Mouse (Mus musculus): ENCODE results near the gene Angptl7. TPM values are rescaled to one million over a fixed set of nuclear protein-coding genes. Genes with fewer than 3 reads are reported as not detected.

The Angptl7 gene
- polyA plus RNA-seq, 1 experiment from 2014 or later: 15.0 TPM

GRCm38 (mm10) chr4:148508084-148508849 lies 8.0 kb upstream of the Angptl7 start:
- Histone ChIP-seq H3K27me3 (ENCODE audit: control insufficient read depth, insufficient read depth, low read length) (no peaks in the 10 kb centered on the region), H3K4me2 (ENCODE audit: low read depth, low read length) (no peak overlapping the region), H3K27ac (ENCODE audit: low read length) (no peak overlapping the region), H3K4me3 (ENCODE audit: low read length) (no peak overlapping the region), H3K9ac (ENCODE audit: low read length) (no peak overlapping the region), H3K36me3 (ENCODE audit: control insufficient read depth, insufficient read depth) (peaks cover 23% of the 10 kb centered on the region), H3K9me3 (replicated peaks; ENCODE audit: control insufficient read depth, low read length) (peaks cover 5% of the 10 kb centered on the region; the same call in 1 of the 2 replicates), H3K4me1 (ENCODE audit: control insufficient read depth, insufficient read depth, low read length) (peaks cover 7% of the 10 kb centered on the region; the same call in 1 of the 2 replicates)
- WGBS: 94% methylated on average over 14 of the region's 14 CpGs
- ATAC-seq (replicated peaks; ENCODE audit: extremely low read depth, insufficient read depth, low FRiP score): no peak

GRCm38 (mm10) chr4:148507585-148507984 lies 7.3 kb upstream of the Angptl7 start:
- Histone ChIP-seq H3K27ac (ENCODE audit: low read length) (no peak overlapping the region), H3K36me3 (ENCODE audit: control insufficient read depth, insufficient read depth) (peaks cover 21% of the 10 kb centered on the region), H3K4me2 (ENCODE audit: low read depth, low read length) (no peak overlapping the region), H3K4me1 (ENCODE audit: control insufficient read depth, insufficient read depth, low read length) (peaks cover 7% of the 10 kb centered on the region; the same call in 1 of the 2 replicates), H3K9me3 (replicated peaks; ENCODE audit: control insufficient read depth, low read length) (peaks cover 5% of the 10 kb centered on the region; the same call in 1 of the 2 replicates), H3K4me3 (ENCODE audit: low read length) (no peak overlapping the region), H3K27me3 (ENCODE audit: control insufficient read depth, insufficient read depth, low read length) (no peaks in the 10 kb centered on the region), H3K9ac (ENCODE audit: low read length) (no peak overlapping the region)
- ATAC-seq (replicated peaks; ENCODE audit: extremely low read depth, insufficient read depth, low FRiP score): no peak
- WGBS: 80% methylated on average over 5 of the region's 5 CpGs

- Histone ChIP-seq H3K4me1 (ENCODE audit: control insufficient read depth, insufficient read depth, low read length) (peaks cover 7% of the 10 kb centered on the region; the same call in 1 of the 2 replicates), H3K36me3 (ENCODE audit: control insufficient read depth, insufficient read depth) (peaks cover 18% of the 10 kb centered on the region), H3K4me2 (ENCODE audit: low read depth, low read length) (no peak overlapping the region), H3K4me3 (ENCODE audit: low read length) (no peak overlapping the region), H3K9me3 (replicated peaks; ENCODE audit: control insufficient read depth, low read length) (peaks cover 5% of the 10 kb centered on the region; the same call in 1 of the 2 replicates), H3K9ac (ENCODE audit: low read length) (no peak overlapping the region), H3K27me3 (ENCODE audit: control insufficient read depth, insufficient read depth, low read length) (no peaks in the 10 kb centered on the region), H3K27ac (ENCODE audit: low read length) (no peak overlapping the region)
- WGBS: 45% methylated on average over 8 of the region's 8 CpGs
- ATAC-seq (replicated peaks; ENCODE audit: extremely low read depth, insufficient read depth, low FRiP score): peak; percentile 54
Observed at GRCm38 (mm10) chr4:148504497-148504959, 4.3 kb upstream of the Angptl7 start.

GRCm38 (mm10) chr4:148495874-148496689 lies 4.2 kb downstream of the Angptl7 start:
- Histone ChIP-seq H3K4me2 (ENCODE audit: low read depth, low read length) (no peak overlapping the region), H3K27ac (ENCODE audit: low read length) (no peak overlapping the region), H3K9ac (ENCODE audit: low read length) (no peak overlapping the region), H3K27me3 (ENCODE audit: control insufficient read depth, insufficient read depth, low read length) (no peaks in the 10 kb centered on the region), H3K4me3 (ENCODE audit: low read length) (no peak overlapping the region), H3K4me1 (ENCODE audit: control insufficient read depth, insufficient read depth, low read length) (peaks cover 7% of the 10 kb centered on the region; the same call in 1 of the 2 replicates), H3K36me3 (ENCODE audit: control insufficient read depth, insufficient read depth) (peaks cover 23% of the 10 kb centered on the region), H3K9me3 (replicated peaks; ENCODE audit: control insufficient read depth, low read length) (no peaks in the 10 kb centered on the region)
- ATAC-seq (replicated peaks; ENCODE audit: extremely low read depth, insufficient read depth, low FRiP score): no peak
- WGBS: 84% methylated on average over 25 of the region's 25 CpGs

- Histone ChIP-seq H3K4me1 (ENCODE audit: control insufficient read depth, insufficient read depth, low read length) (peaks cover 7% of the 10 kb centered on the region; the same call in 1 of the 2 replicates), H3K4me3 (ENCODE audit: low read length) (no peak overlapping the region), H3K36me3 (ENCODE audit: control insufficient read depth, insufficient read depth) (peaks cover 24% of the 10 kb centered on the region), H3K4me2 (ENCODE audit: low read depth, low read length) (no peak overlapping the region), H3K9me3 (replicated peaks; ENCODE audit: control insufficient read depth, low read length) (no peaks in the 10 kb centered on the region), H3K27me3 (ENCODE audit: control insufficient read depth, insufficient read depth, low read length) (no peaks in the 10 kb centered on the region), H3K9ac (ENCODE audit: low read length) (no peak overlapping the region), H3K27ac (ENCODE audit: low read length) (no peak overlapping the region)
- no peak for ATAC-seq (replicated peaks; ENCODE audit: extremely low read depth, insufficient read depth, low FRiP score)
- 94% methylated on average over 6 of the region's 6 CpGs for WGBS
Observed at GRCm38 (mm10) chr4:148495160-148495559, 5.1 kb downstream of the Angptl7 start.

GRCm38 (mm10) chr4:148491448-148491847 lies 8.8 kb downstream of the Angptl7 start:
- no peak overlapping the region for H3K27ac ChIP-seq (ENCODE audit: low read length)
- 84% methylated on average over 7 of the region's 7 CpGs for WGBS
- no peak for ATAC-seq (replicated peaks; ENCODE audit: extremely low read depth, insufficient read depth, low FRiP score)
- H3K4me1 ChIP-seq (ENCODE audit: control insufficient read depth, insufficient read depth, low read length): peaks cover 7% of the 10 kb centered on the region; the same call in 1 of the 2 replicates
- no peak overlapping the region for H3K9ac ChIP-seq (ENCODE audit: low read length)
- H3K4me2 ChIP-seq (ENCODE audit: low read depth, low read length): no peak overlapping the region
- H3K4me3 ChIP-seq (ENCODE audit: low read length): no peak overlapping the region
- peaks cover 39% of the 10 kb centered on the region for H3K36me3 ChIP-seq (ENCODE audit: control insufficient read depth, insufficient read depth)
- H3K27me3 ChIP-seq (ENCODE audit: control insufficient read depth, insufficient read depth, low read length): no peaks in the 10 kb centered on the region
- H3K9me3 ChIP-seq (replicated peaks; ENCODE audit: control insufficient read depth, low read length): no peaks in the 10 kb centered on the region

GRCm38 (mm10) chr4:148490502-148490901 lies 9.8 kb downstream of the Angptl7 start:
- 31% methylated on average over 6 of the region's 6 CpGs for WGBS
- no peak overlapping the region for H3K4me3 ChIP-seq (ENCODE audit: low read length)
- ATAC-seq (replicated peaks; ENCODE audit: extremely low read depth, insufficient read depth, low FRiP score): 0 out of 2 replicates have a peak, but pooled peaks have one; percentile 41
- H3K36me3 ChIP-seq (ENCODE audit: control insufficient read depth, insufficient read depth): peaks cover 45% of the 10 kb centered on the region
- H3K4me1 ChIP-seq (ENCODE audit: control insufficient read depth, insufficient read depth, low read length): peaks cover 7% of the 10 kb centered on the region; the same call in 1 of the 2 replicates
- no peak overlapping the region for H3K4me2 ChIP-seq (ENCODE audit: low read depth, low read length)
- H3K27me3 ChIP-seq (ENCODE audit: control insufficient read depth, insufficient read depth, low read length): no peaks in the 10 kb centered on the region
- H3K9me3 ChIP-seq (replicated peaks; ENCODE audit: control insufficient read depth, low read length): no peaks in the 10 kb centered on the region
- H3K27ac ChIP-seq (ENCODE audit: low read length): 0 out of 2 replicates have a peak overlapping the region, but pooled peaks have one; percentile 7
- no peak overlapping the region for H3K9ac ChIP-seq (ENCODE audit: low read length)

- H3K27ac ChIP-seq (ENCODE audit: low read length): no peak overlapping the region
- no peaks in the 10 kb centered on the region for H3K27me3 ChIP-seq (ENCODE audit: control insufficient read depth, insufficient read depth, low read length)
- no peak overlapping the region for H3K4me3 ChIP-seq (ENCODE audit: low read length)
- H3K9me3 ChIP-seq (replicated peaks; ENCODE audit: control insufficient read depth, low read length): no peaks in the 10 kb centered on the region
- 48% methylated on average over 2 of the region's 2 CpGs for WGBS
- no peak overlapping the region for H3K4me2 ChIP-seq (ENCODE audit: low read depth, low read length)
- H3K36me3 ChIP-seq (ENCODE audit: control insufficient read depth, insufficient read depth): peaks cover 55% of the 10 kb centered on the region
- ATAC-seq (replicated peaks; ENCODE audit: extremely low read depth, insufficient read depth, low FRiP score): no peak
- no peaks in the 10 kb centered on the region for H3K4me1 ChIP-seq (ENCODE audit: control insufficient read depth, insufficient read depth, low read length)
- no peak overlapping the region for H3K9ac ChIP-seq (ENCODE audit: low read length)
Observed at GRCm38 (mm10) chr4:148487841-148488240, 12.4 kb downstream of the Angptl7 start.
